Mouse (Mus musculus) bone marrow, adult 2 months (tissue): ENCODE results near the gene Rps6kl1. TPM values are rescaled to one million over a fixed set of nuclear protein-coding genes. Genes with fewer than 3 reads are reported as not detected.
A peak's percentile ranks its signal among the peaks of the same experiment; 100 is the strongest.

Source experiments
- H3K27ac ChIP-seq: fragments of 200-500 bp; 2 replicates; pipeline ENCODE4 v1.5.1; 2012; ENCODE audit warnings: low read depth, mild to moderate bottlenecking, control low read depth, inconsistent platforms, low read length; ENCODE audit not compliant: control insufficient read depth, poor library complexity, insufficient read depth
- H3K4me1 ChIP-seq: fragments of 200-500 bp; 2 replicates; pipeline ENCODE4 v1.6.1; 2011; ENCODE audit warnings: low read length; ENCODE audit not compliant: control insufficient read depth, insufficient read depth
- H3K4me3 ChIP-seq: fragments of 200-500 bp; replicated peaks from 2 replicates; pipeline ENCODE3; 2011; ENCODE audit warnings: mild to moderate bottlenecking, low read depth, low read length, control low read depth; ENCODE audit not compliant: control insufficient read depth
- CTCF ChIP-seq: fragments of 200-500 bp; IDR thresholded peaks from 2 replicates; pipeline ENCODE4 v1.5.1; 2011; ENCODE audit warnings: low read length, control low read depth; ENCODE audit not compliant: control insufficient read depth, insufficient read depth
- POLR2A ChIP-seq: fragments of 200-500 bp; IDR thresholded peaks from 2 replicates; pipeline ENCODE4 v1.6.1; 2011; ENCODE audit warnings: low read depth, mild to moderate bottlenecking, control low read depth, low read length, borderline replicate concordance; ENCODE audit not compliant: control insufficient read depth
- WGBS: fragments of 180-500 bp; shearing (Covaris S2); methylation state at CpG from one replicate; pipeline ENCODE4 v1.1.7; 2018; 5-methylcytosine and 5-hydroxymethylcytosine counted together
- polyA plus RNA-seq: library from polyadenylated mRNA; stranded (reverse); fragments of >200 nt; gene quantifications from 2 replicates; pipeline ENCODE4 v1.2.4, GENCODE M21; 2011; ENCODE audit warnings: low replicate concordance; ENCODE audit not compliant: missing spikeins, insufficient read depth, insufficient read length

Rps6kl1 gene
- polyA plus RNA-seq, 1 experiment = not detected

DNA sequence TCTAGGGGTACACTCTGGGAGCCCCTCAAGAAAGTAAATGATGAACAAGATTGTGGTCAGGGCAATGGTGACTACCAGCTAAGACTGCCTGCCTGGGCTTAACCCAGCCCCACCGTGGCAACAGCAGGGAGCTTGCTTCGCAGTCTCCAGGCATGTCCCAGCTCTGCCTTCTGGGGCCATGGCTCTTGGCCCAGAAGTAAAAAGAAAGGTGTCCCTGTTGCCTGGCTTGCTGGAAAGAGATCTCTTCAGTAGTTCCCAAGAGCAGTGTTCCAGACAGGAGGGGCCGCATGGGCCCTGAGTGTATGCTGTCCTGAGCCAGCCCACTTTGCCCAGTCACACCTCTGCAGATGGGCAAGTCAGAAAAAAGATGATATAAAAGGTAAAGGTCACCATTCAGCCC lies 18.8 kb upstream of the Rps6kl1 start:
- no peak overlapping the region for H3K4me3 ChIP-seq
- WGBS = 84% methylated on average over 3 of the region's 3 CpGs
- no peak overlapping the region for H3K27ac ChIP-seq
- TF ChIP-seq POLR2A (no peak), CTCF (no peak)
- H3K4me1 ChIP-seq = no peaks in the 10 kb centered on the region

DNA sequence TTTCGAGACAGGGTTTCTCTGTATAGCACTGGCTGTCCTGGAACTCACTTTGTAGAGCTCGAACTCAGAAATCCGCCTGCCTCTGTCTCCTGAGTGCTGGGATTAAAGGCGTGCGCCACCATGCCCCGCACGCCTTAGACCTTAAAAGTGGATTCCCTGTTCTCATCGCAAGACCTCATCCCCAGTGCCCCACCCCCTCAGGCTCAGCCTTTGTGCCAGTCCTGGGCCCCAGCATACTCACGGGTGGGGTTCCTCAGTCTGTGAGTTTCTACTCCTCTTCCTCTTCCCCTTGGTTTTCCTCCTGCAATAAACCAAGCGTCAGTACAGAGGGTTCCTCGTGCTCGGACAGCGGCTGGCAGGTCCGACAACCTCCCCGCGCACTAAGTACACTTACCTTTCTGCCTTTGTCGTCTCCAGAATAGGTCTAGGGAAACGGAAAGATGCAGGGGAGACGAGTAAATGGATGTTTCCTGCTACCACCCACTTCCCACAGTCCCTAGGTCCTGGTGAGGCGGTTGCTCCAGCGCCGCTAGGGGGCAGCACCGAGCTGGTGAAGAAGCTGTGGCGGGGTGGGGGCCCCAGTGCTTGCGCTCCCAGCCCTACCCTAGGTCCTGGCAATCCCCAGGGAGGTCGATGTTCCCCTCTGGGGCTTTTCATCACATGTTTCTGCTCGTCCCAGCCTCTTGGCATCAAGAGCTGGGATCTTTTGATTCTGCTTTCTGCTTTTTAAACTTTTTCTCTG lies 18.2 kb upstream of the Rps6kl1 start:
- H3K27ac ChIP-seq = no peak overlapping the region
- WGBS = 20% methylated on average over 27 of the region's 27 CpGs
- peak overlapping the region; percentile 45 for H3K4me3 ChIP-seq
- no peaks in the 10 kb centered on the region for H3K4me1 ChIP-seq
- TF ChIP-seq POLR2A (no peak), CTCF (peak; percentile 79)

DNA sequence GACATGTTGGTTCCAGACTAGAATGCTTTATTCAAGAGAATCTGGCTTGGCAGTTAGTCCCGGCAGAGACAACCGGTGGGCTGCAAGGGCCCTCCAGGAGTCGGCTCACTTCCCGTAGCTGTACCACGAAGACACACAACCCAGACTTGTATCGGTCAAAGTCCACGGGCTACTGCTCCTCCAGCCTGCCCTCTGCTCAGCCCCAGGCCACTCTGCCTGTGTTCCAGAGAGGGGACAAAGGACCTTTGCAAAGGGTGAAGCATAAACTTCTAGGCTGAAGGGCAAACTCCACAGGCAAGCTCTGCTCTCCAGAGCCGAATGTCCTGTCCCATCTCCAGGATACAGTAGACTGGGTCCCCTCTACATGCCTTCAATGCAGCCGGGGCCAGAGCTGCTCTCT lies 15.6 kb upstream of the Rps6kl1 start:
- 81% methylated on average over 9 of the region's 9 CpGs for WGBS
- Histone ChIP-seq H3K4me1 (no peaks in the 10 kb centered on the region), H3K4me3 (no peak overlapping the region), H3K27ac (no peak overlapping the region)
- TF ChIP-seq CTCF (no peak), POLR2A (no peak)

DNA sequence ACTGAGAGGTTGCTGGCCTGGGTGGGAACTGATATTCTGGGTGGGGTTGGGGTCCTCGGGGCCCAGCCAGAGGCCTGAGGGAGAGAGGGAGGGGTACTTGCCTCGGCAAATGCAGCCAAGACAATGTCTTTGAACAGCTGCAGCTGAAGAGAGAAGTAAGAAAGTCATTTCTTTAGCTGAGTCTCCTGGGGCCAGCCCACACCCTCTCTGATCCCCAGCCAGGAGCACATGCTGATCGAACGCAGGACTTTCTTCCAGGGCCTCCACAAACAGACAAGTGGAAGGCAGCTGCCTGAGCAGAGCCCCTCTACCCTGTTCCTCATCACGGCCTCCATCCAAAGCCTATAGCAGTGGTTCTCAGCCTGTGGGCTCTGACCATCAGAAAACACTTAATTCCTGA lies 13.9 kb upstream of the Rps6kl1 start:
- Histone ChIP-seq H3K27ac (no peak overlapping the region), H3K4me3 (no peak overlapping the region), H3K4me1 (no peaks in the 10 kb centered on the region)
- 78% methylated on average over 5 of the region's 5 CpGs for WGBS
- TF ChIP-seq POLR2A = no peak
- TF ChIP-seq CTCF = no peak

DNA sequence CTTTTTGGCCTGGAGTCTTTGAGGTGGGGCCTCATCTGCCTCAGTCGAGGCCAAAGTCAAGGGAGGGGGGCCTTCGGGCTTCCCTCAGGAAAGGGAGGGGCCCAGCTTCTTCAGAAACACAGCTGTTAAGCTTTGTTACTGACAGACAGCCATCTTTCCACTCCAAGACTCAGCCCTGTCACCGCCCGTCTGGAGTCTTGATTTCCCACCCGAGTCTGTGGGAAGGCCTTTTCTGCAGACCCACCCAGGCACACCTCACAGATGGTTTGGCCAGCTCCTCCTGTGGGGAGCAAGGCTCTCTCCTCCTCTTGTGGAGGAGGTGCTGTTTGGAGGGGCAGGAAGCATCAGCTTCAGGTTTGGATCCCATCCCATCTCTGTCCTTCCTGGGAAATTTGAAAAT lies 8.5 kb upstream of the Rps6kl1 start:
- 69% methylated on average over 5 of the region's 5 CpGs for WGBS
- no peak for TF ChIP-seq CTCF

DNA sequence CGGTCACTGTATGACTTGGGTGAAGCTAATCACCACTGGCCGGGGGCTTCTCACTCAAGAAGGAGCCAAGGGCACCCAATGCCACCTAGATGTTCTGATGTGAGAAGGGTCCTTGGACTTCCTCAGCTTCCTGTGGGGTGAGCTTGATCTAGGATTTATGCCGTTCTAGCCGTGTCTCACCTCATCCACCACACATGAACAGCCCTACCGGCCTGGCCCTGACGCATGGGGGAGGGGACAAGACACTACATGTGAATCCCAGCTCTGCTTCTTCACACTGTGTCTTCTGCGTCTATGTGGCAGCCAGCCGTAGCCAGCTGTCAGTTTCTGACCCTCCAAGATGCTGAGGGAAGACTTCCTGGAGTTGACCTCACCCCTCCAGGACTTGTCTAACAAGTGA lies 7.7 kb upstream of the Rps6kl1 start:
- TF ChIP-seq CTCF (no peak), POLR2A (no peak)
- H3K27ac ChIP-seq = no peak overlapping the region
- no peaks in the 10 kb centered on the region for H3K4me1 ChIP-seq
- WGBS = 89% methylated on average over 8 of the region's 8 CpGs
- H3K4me3 ChIP-seq = no peak overlapping the region

More for the DNA sequence above, 8.5 kb upstream of the Rps6kl1 start:
- Histone ChIP-seq H3K27ac (no peak overlapping the region), H3K4me1 (no peaks in the 10 kb centered on the region), H3K4me3 (no peak overlapping the region)

DNA sequence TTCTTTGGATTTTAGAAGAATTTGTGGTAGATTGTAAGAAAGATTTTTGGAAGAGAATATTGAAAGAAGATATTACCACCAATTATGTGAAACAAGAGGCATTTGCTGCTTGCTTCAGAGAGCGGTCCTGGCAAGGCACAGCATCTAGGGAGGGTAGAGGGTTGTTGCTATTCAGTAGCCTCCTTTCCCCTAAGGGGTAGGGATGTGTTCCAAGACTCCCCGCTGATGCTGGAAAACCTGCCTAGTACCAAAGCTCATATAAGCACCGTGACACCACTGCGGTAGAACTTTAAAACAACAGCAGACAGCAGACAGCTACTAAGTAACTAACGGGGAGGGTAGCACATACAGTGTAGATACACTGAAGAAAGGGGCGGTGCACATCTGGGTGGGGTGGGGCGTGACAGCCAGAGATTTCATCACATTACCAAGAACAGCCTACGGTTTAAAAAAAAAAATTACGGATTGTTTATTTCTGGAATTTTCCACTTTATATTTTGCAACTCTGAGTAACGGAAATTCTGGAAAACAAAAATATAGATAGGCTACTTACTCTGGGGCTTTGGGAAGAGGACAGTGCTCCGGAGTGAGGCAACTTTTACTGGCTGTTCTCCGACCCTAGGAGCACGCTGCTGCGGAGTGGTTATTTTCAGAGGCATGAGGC lies 6.9 kb upstream of the Rps6kl1 start:
- Histone ChIP-seq H3K4me1 (no peaks in the 10 kb centered on the region; the same call in 1 of the 2 replicates), H3K27ac (no peak overlapping the region), H3K4me3 (no peak overlapping the region)
- TF ChIP-seq POLR2A = no peak
- no peak for TF ChIP-seq CTCF
- 82% methylated on average over 14 of the region's 14 CpGs for WGBS

DNA sequence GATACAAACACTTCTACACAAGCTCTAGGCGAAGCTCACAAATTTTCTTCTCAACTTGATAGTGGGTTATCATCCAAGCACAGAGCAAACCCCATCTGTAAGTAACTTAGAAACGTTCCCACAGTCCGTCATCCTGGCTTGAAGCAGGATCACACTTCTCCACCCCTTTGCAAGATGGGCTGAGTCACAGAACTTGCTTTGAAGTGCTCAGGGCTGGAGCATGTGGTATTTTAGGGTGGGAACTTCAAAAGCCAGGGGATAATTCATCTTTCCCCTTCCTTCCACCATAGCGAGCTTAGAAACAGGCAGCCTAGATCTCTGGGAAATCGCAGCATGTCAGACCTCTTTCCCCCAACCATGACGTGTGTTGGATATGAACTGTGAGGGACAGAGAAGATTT lies 5.3 kb upstream of the Rps6kl1 start:
- 39% methylated on average over 6 of the region's 6 CpGs for WGBS
- Histone ChIP-seq H3K27ac (no peak overlapping the region), H3K4me1 (peaks cover 3% of the 10 kb centered on the region; the same call in 1 of the 2 replicates), H3K4me3 (no peak overlapping the region)
- TF ChIP-seq CTCF = no peak
- no peak for TF ChIP-seq POLR2A
